Mouse (Mus musculus) liver, embryonic 14 days (tissue): ENCODE results near the gene Ctss. TPM values are rescaled to one million over a fixed set of nuclear protein-coding genes. Genes with fewer than 3 reads are reported as not detected.

Experiments used
- polyA plus RNA-seq: library from polyadenylated mRNA; depleted of rRNA; stranded (reverse); fragments of >200 nt; gene quantifications from 2 replicates; pipeline ENCODE4 v1.2.3, GENCODE M21; 2012; rRNA removed

The Ctss gene
- 17.6 and 20.8 TPM in 2 replicates for polyA plus RNA-seq

DNA sequence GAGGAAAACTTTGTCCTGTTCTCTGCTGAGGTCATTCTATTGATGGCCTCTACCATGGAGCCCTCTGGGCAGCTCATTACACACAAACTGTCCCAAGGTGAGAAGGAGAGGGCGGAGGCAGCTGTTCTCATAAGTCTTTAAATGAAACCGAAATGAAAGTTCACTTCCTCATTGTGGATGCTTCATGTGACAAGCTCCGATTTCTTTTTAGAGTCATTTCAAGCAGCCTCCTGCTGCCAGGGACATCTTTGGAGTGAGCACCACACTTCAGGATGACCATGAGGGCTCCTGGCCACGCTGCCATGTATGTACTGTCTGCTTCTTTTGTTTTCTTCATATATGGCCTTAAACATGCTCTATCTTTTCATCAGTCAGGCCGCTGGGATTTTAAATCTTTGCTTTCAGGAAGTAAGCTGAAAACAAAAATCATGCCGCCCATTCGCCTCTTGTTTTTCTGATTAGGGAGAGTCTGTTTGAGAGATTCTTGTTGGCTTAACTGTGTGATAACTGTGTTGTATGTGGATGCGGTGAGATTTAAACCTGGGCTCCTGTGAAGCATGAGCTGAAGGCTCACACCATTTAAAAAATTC is at the start of gene Ctss:
Ctss (plus strand) TSS at position 165 of the 590 bp plus-strand sequence.

DNA sequence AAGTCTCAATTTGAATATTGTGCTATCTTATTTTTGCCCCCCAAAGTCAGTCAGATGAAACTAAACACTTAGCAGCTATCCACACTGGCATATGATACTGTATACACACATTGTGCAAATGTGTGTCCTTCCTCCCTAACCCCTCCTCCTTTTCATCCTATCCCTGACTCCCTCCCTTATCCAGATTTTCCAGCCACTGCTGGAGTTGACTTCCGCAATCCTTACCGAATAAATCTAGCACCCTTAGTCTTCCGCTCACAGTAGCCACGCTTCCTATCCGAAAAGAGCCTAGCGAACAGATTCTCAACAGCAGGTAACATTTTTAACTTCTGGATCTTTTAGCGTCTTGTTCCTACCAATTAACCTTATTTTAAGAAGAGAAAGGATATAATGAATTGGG is 27.6 kb upstream of the Ctss start, which contains the start of gene Ctsk:
Ctsk (plus strand) TSS at position 233 of the 400 bp plus-strand sequence.

DNA sequence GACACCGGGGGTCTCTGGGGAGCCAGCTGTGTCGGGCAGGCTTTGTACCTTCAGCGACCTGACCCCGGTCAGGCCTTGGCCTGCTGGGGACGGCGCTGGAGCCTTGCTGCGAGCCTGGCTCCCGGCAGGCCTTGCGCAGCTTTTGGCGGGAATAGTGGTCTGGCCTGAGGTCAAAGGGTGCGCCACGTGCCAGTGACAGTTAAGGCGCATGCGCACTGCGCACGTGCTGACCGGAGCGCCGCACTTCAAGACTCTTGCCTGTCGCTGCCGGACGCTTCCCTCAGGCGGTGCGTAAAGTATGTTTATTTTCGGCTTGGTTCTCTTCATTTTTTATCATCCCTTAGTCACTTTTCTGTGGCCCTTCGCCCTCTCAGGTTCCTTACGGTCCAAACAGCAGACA is 32.9 kb downstream of the Ctss start, which contains the start of gene Hormad1:
Hormad1 (plus strand) TSS at position 241 of the 400 bp plus-strand sequence.

DNA sequence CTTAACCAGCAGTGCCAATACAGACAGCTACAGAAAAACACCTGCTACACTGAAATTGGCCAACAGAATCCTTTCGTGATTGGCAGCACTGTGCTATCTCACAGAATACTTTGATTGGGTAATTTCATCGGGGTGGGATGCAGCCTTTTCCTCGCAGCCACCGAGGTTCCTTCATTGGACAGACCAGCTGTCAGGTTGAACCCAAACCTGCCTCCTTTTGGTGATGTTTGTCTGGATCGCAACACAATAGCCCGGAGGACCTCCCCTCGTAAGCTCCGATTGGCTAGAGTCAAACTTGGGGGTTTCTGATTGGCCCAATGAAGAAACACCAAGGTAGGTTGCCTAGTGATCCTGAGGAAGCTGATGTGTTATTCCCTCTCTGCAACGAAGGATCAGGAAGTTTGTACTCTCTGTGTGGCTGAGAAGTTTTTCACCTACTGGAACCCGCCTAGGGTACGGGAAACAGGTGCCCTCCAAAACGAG is 62.1 kb downstream of the Ctss start, which contains the start of gene Golph3l:
Golph3l (plus strand) TSS at position 331 of the 483 bp plus-strand sequence.

Other genes starting within 250 kb of the Ctss start
- 11.8 and 13.5 TPM in 2 replicates for gene Mindy1, start 245.4 kb upstream of the Ctss start, polyA plus RNA-seq
- gene Prune1, start 244.7 kb upstream of the Ctss start, polyA plus RNA-seq, result 7.4 and 8.4 TPM in 2 replicates
- gene Anxa9, start 219.6 kb upstream of the Ctss start, polyA plus RNA-seq, result 2.3 and 2.8 TPM in 2 replicates
- 52.5 and 69.2 TPM in 2 replicates for gene Cers2, start 212.0 kb upstream of the Ctss start, polyA plus RNA-seq
- gene Setdb1, start 169.6 kb upstream of the Ctss start, polyA plus RNA-seq, result 13.1 and 15.8 TPM in 2 replicates
- gene 4930558C23Rik, start 123.9 kb upstream of the Ctss start, polyA plus RNA-seq, result not detected in 2 replicates
- gene Arnt, start 92.4 kb upstream of the Ctss start, polyA plus RNA-seq, result 10.5 and 13.0 TPM in 2 replicates
- gene Ctsk, start 27.5 kb upstream of the Ctss start, polyA plus RNA-seq, result 1.0 and 1.7 TPM in 2 replicates
- not detected in 2 replicates for gene Hormad1, start 32.9 kb downstream of the Ctss start, polyA plus RNA-seq
- 17.0 and 19.4 TPM in 2 replicates for gene Golph3l, start 62.1 kb downstream of the Ctss start, polyA plus RNA-seq
- gene Ensa, start 98.2 kb downstream of the Ctss start, polyA plus RNA-seq, result 15.2 and 18.1 TPM in 2 replicates
- gene Mcl1, start 132.0 kb downstream of the Ctss start, polyA plus RNA-seq, result 33.0 and 38.9 TPM in 2 replicates
- gene Adamtsl4, start 161.1 kb downstream of the Ctss start, polyA plus RNA-seq, result 0.15 and 0.20 TPM in 2 replicates
- 8.7 and 11.7 TPM in 2 replicates for gene Ecm1, start 212.8 kb downstream of the Ctss start, polyA plus RNA-seq
- gene Tars2, start 233.4 kb downstream of the Ctss start, polyA plus RNA-seq, result 19.5 and 21.1 TPM in 2 replicates